Mouse (Mus musculus) spleen, postnatal 36 days (tissue): ENCODE measurements around the gene Vmn2r17.

ENCODE experiments used
- DNase-seq, 2 experiments: peaks; one replicate each; pipeline ENCODE4 v3.0.0; 2022; ENCODE audit warnings: low spot score in 2 of 2, mixed read lengths in 1 of 2

Vmn2r17 gene

GRCm38 (mm10) chr5:109419388-109419787 lies at the start of gene Vmn2r17:
Vmn2r17 (plus strand) TSS chr5:109419688.
- no peak for DNase-seq

- no peak for DNase-seq
These were observed 47.4 kb downstream of the Vmn2r17 start for GRCm38 (mm10) chr5:109466576-109467506.

GRCm38 (mm10) chr5:109506729-109507128 lies 87.2 kb downstream of the Vmn2r17 start:
- no peak for DNase-seq
